Mouse (Mus musculus) lung, postnatal 0 days (tissue): ENCODE results near the gene Dcun1d3. TPM values are rescaled to one million over a fixed set of nuclear protein-coding genes. Genes with fewer than 3 reads are reported as not detected.

Source experiments
- ATAC-seq: fragments of 200-750 bp; cut with Nextera tagmentation; 2 replicates; pipeline ENCODE4 v1.8.0; 2017; ENCODE audit warnings: moderate library complexity
- DNase-seq: peaks from one replicate; pipeline ENCODE4 v3.0.0-alpha.2; 2016; ENCODE audit warnings: low spot score
- H3K27ac ChIP-seq: fragments of 300-500 bp; sonication (generic); 2 replicates; pipeline ENCODE4 v1.5.1; 2014; ENCODE audit warnings: antibody characterized with exemption, mild to moderate bottlenecking, low read length, mixed read lengths
- H3K27me3 ChIP-seq: fragments of 300-500 bp; sonication (generic); replicated peaks from 2 replicates; pipeline ENCODE4 v1.6.1; 2014; ENCODE audit warnings: low read length, mixed read lengths; ENCODE audit not compliant: insufficient read depth
- H3K36me3 ChIP-seq: fragments of 300-500 bp; sonication (generic); 2 replicates; pipeline ENCODE4 v1.6.1; 2014; ENCODE audit warnings: low read length, mixed read lengths; ENCODE audit not compliant: insufficient read depth
- H3K4me1 ChIP-seq: fragments of 300-500 bp; sonication (generic); 2 replicates; pipeline ENCODE4 v1.6.1; 2014; ENCODE audit warnings: antibody characterized with exemption, low read depth, low read length, mixed read lengths; ENCODE audit not compliant: insufficient read depth
- H3K4me2 ChIP-seq: fragments of 300-500 bp; sonication (generic); replicated peaks from 2 replicates; pipeline ENCODE4 v1.6.1; 2014; ENCODE audit warnings: low read depth, mild to moderate bottlenecking, low read length, moderate library complexity, mixed read lengths
- H3K4me3 ChIP-seq: fragments of 300-500 bp; sonication (generic); 2 replicates; pipeline ENCODE4 v1.5.1; 2014; ENCODE audit warnings: low read depth, low read length
- H3K9ac ChIP-seq: fragments of 300-500 bp; sonication (generic); replicated peaks from 2 replicates; pipeline ENCODE4 v1.6.1; 2014; ENCODE audit warnings: low read depth, mild to moderate bottlenecking
- H3K9me3 ChIP-seq: fragments of 300-500 bp; sonication (generic); 2 replicates; pipeline ENCODE4 v1.6.1; 2016; ENCODE audit warnings: low read length, mixed read lengths
- CTCF ChIP-seq: IDR thresholded peaks from 2 replicates; pipeline ENCODE4 v1.5.1; 2016; ENCODE audit warnings: antibody characterized with exemption, mild to moderate bottlenecking
- EP300 ChIP-seq: IDR thresholded peaks from 2 replicates; pipeline ENCODE4 v1.6.1; 2016; ENCODE audit warnings: antibody characterized with exemption, mild to moderate bottlenecking, control low read depth
- WGBS: fragments of 180-500 bp; shearing (Covaris S2); extraction: QIAGEN DNeasy Blood & Tissue Kit; methylation state at CpG from one replicate; pipeline ENCODE4 v1.1.7; 2014; 5-methylcytosine and 5-hydroxymethylcytosine counted together
- polyA plus RNA-seq: library from polyadenylated mRNA; unstranded; fragments of >200 nt; fragmentation: Nextera tagmentation; extraction: Ambion mirVana; gene quantifications from 2 replicates; pipeline ENCODE4 v1.2.1, GENCODE M21; 2015

Dcun1d3 gene
- polyA plus RNA-seq, 1 experiment from 2014 or later, result 7.7 TPM

DNA sequence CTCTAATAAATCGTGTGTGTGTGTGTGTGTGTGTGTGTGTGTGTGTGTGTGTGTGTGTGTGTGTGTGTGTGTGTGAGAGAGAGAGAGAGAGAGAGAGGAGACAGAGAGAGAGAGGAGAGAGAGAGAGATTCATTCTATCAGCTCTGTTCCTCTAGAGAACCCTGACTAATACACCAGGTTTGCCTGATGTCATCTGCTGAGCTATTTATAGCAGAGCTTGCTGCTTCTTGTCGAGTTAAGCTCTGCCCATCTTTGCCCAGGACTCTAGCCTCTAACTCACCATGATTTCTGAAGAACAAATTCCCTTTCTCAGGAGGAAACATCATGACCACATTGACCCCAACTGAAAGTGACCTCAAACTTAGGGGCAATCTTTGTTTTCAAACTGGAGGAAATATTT is 24.4 kb upstream of the Dcun1d3 start:
- Histone ChIP-seq H3K27ac (no peak overlapping the region), H3K4me3 (no peak overlapping the region), H3K36me3 (no peaks in the 10 kb centered on the region), H3K4me2 (no peak overlapping the region), H3K27me3 (no peaks in the 10 kb centered on the region), H3K9me3 (no peaks in the 10 kb centered on the region), H3K4me1 (no peaks in the 10 kb centered on the region), H3K9ac (no peak overlapping the region)
- no peak for TF ChIP-seq CTCF
- DNase-seq (no peak), ATAC-seq (no peak)
- 36% methylated on average over 2 of the region's 2 CpGs for WGBS

DNA sequence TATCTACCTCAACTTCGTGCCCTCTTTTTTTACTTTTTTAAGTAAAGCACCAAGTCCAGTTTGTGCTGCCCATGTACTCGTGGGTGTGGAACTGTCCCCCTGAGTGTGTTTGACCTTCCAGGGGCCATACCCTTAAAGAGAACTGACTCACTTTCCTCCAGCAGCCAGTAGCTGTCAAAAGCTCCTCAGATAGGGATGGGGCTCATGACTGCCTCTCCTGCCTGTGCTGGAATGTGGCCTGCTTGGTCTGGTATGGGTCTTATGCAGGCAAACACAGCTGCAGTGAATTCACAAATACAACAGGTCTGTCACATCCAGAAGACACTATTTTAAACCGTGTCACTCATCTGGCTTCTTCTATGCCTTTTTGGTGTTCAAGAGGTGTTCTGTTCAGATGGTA is 15.6 kb upstream of the Dcun1d3 start:
- no peak overlapping the region for H3K9ac ChIP-seq
- H3K4me2 ChIP-seq, result no peak overlapping the region
- no peak for DNase-seq
- H3K27ac ChIP-seq, result no peak overlapping the region
- no peak overlapping the region for H3K4me3 ChIP-seq
- no peak for ATAC-seq
- H3K4me1 ChIP-seq, result no peaks in the 10 kb centered on the region
- no peaks in the 10 kb centered on the region for H3K27me3 ChIP-seq
- no peak for TF ChIP-seq EP300
- TF ChIP-seq CTCF, result no peak
- 62% methylated on average over 3 of the region's 3 CpGs for WGBS
- no peaks in the 10 kb centered on the region for H3K9me3 ChIP-seq
- no peaks in the 10 kb centered on the region for H3K36me3 ChIP-seq

DNA sequence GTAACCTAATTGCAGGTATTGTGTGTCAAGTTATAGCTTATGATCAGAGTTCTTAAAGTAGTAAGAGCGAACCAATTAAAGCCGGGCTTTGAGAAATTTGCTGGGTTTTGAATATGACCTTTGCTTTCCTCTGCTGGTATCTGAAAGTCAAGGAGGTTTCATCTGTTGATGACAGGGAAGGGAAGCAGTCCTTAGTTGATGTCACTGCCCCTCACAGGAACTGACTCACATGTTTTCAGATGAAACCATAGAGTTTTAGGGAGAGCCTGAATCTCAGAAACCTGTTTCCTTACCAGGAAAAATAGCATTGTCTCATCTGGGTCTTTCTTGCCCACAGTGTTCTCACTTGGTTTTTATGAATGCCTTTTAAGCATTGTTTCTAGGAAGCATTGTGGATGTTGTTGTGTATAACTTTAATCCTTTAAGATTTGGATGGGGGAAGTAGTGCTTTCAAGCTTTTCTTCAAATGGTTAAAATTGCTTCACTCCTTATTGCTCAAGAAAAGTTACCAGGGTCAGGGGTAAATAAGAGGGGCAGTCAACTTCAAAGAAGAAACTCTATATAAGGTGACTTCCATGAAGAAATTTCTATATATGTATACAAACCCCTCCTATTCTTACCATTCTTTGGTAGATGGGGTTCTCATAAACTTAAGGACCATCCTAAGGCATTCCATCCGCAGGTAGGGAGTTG is 10.6 kb upstream of the Dcun1d3 start:
- Histone ChIP-seq H3K27ac (no peak overlapping the region), H3K36me3 (no peaks in the 10 kb centered on the region), H3K9ac (no peak overlapping the region), H3K27me3 (no peaks in the 10 kb centered on the region), H3K9me3 (no peaks in the 10 kb centered on the region), H3K4me3 (no peak overlapping the region), H3K4me2 (no peak overlapping the region), H3K4me1 (no peaks in the 10 kb centered on the region)
- WGBS, result 82% methylated on average over 3 of the region's 3 CpGs
- DNase-seq (no peak), ATAC-seq (no peak)
- TF ChIP-seq EP300 (no peak), CTCF (no peak)

DNA sequence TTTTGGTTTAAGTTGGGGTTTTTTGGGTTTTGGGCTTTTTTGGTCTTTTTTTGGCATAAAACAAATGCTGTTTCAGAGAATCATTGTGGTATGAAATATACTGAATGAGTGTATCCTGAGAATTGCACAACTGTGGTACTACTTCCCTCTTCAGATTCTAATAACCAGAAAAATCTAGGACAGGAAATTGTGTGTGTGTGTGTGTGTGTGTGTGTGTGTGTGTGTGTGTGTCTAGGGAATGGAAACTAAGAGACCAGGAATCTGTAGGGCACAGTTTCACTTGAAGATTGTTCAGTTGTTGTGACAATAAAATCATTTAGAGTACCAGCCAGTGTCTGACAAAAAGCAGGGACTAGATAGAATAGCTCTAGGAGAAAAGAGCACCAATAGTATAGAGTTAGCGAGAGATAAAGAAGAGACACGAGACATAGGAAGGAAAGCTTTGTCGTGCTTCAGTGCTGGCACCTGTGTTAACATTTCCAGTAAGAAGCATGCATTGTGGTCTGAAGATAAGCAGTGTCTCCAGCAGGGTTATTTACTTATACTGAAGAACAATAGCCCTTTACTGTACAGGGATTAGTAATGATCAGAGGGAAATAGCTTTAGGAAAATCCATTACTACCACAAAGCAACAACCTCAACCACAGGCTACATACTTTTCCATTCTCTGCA is 3.4 kb upstream of the Dcun1d3 start:
- ATAC-seq (no peak), DNase-seq (no peak)
- H3K27me3 ChIP-seq, result no peaks in the 10 kb centered on the region
- H3K36me3 ChIP-seq, result no peaks in the 10 kb centered on the region
- no peak overlapping the region for H3K4me2 ChIP-seq
- no peak overlapping the region for H3K9ac ChIP-seq
- H3K4me1 ChIP-seq, result peaks cover 4% of the 10 kb centered on the region
- TF ChIP-seq CTCF (no peak), EP300 (peak; percentile 70)
- WGBS, result 38% methylated on average over 3 of the region's 3 CpGs
- no peak overlapping the region for H3K4me3 ChIP-seq
- no peak overlapping the region for H3K27ac ChIP-seq
- no peaks in the 10 kb centered on the region for H3K9me3 ChIP-seq

DNA sequence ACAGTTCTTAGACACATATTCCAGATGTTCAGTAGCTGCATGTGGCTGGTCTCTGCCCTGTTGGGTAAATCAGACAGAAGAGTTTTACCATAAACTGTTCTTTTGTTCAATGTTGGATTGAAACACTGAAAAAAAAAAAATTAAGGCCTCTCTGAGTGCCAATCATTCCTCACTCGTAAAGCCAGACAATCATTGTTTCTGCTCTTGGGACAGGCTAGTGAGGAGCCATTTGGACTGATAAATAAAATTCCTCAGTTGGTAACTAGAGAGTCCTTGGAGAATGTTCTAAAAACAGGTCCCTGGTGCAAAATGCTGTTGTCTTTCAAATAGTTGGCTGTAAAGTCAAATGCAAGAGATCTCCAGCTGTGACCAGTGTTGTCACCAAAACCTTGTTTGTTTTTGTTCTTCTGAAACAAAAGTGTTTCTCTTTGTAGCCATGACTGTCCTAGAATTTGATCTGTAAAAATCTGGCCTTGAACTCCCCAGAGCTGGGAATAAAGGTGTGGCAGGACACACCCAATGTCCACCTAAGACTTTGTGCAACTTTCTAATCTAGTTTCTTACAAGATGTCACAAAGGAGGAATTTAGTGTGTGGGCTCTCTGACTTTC is 2.3 kb upstream of the Dcun1d3 start:
- Histone ChIP-seq H3K9ac (no peak overlapping the region), H3K4me2 (no peak overlapping the region), H3K4me1 (peaks cover 4% of the 10 kb centered on the region), H3K9me3 (no peaks in the 10 kb centered on the region), H3K27me3 (no peaks in the 10 kb centered on the region), H3K4me3 (no peak overlapping the region), H3K27ac (no peak overlapping the region), H3K36me3 (no peaks in the 10 kb centered on the region)
- TF ChIP-seq EP300 (no peak), CTCF (no peak)
- 70% methylated on average over 1 of the region's 1 CpGs for WGBS
- ATAC-seq (no peak), DNase-seq (no peak)

DNA sequence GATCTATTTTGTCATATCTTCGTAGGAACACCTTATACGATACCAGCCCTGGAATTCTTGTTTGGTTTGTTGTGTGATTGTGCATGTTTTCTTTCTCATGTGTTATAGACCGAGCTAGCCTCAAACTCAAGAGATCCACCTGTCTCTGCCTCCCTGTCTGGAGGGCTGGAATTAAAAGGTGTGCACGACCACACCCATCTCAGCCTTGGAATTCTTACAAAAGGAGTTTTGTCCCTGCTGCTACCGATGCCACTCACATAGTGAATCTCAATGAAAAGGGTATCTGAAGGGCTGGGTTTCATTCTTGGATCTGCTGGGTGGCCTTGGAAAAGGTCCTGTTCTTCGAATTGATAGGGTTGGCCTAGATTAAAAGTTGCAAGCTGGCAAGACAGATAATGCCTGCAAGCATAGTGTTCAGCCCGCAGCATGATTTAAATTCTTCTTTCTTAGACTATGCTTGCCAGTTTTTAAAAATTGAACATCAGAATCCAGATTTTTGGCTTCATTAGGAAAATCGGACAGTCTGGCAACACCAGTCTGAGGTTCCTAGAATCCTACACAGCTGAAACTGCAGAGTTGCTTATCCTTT is 1.5 kb upstream of the Dcun1d3 start:
- Histone ChIP-seq H3K27ac (no peak overlapping the region), H3K36me3 (no peaks in the 10 kb centered on the region), H3K9ac (no peak overlapping the region), H3K4me2 (no peak overlapping the region), H3K4me1 (peaks cover 4% of the 10 kb centered on the region), H3K27me3 (no peaks in the 10 kb centered on the region), H3K4me3 (no peak overlapping the region), H3K9me3 (no peaks in the 10 kb centered on the region)
- ATAC-seq (no peak), DNase-seq (no peak)
- no peak for TF ChIP-seq EP300
- no peak for TF ChIP-seq CTCF
- 90% methylated on average over 8 of the region's 8 CpGs for WGBS
